Mouse (Mus musculus) v-Abl transformed pro-B cells (cell line): Measurements from ENCODE around the gene Lamc3.

Experiments used
- in situ Hi-C, 2 experiments: fragments of 400-800 bp; cut with MboI; formaldehyde crosslinking; loops; one replicate each; pipeline ENCODE4 v1.15.1; 2025; ENCODE audit not compliant: unreplicated experiment in 2 of 2

Gene Lamc3

DNA sequence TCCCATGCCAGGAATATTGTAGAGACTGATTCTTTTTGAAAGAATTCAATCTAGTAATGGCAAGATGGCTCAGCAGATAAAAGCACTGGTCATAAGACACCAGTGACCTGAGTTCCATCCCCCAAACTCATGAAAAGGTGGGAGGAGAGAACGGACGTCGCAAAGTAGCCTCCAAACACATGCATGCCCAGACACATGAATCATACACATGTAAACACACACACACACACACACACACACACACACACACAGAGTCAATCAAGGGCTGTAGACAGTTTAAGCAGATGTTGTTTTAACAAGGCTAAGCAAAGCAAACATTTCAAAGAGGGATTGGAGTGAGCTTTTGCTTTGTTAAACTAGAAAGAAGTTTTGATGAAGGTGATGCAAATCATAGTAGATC lies 77.1 kb downstream of the Lamc3 start:
- in situ Hi-C loops: no loop called here

- in situ Hi-C loops: loop anchor here (5.0 kb wide), 1 partner anchor 167 kb away; no protein-coding TSS in a partner anchor
Observed at GRCm38 (mm10) chr2:31965110-31965509, 78.0 kb downstream of the Lamc3 start.

GRCm38 (mm10) chr2:31966801-31967200 lies 79.7 kb downstream of the Lamc3 start:
- in situ Hi-C loops: loop anchor here (5.0 kb wide), 1 partner anchor 166 kb away; no protein-coding TSS in a partner anchor

GRCm38 (mm10) chr2:31972589-31972988 lies 85.5 kb downstream of the Lamc3 start:
- in situ Hi-C loops: loop anchor here in 1 of 2 experiments (5.0 kb wide), 1 partner anchor 310 kb away; no protein-coding TSS in a partner anchor

DNA sequence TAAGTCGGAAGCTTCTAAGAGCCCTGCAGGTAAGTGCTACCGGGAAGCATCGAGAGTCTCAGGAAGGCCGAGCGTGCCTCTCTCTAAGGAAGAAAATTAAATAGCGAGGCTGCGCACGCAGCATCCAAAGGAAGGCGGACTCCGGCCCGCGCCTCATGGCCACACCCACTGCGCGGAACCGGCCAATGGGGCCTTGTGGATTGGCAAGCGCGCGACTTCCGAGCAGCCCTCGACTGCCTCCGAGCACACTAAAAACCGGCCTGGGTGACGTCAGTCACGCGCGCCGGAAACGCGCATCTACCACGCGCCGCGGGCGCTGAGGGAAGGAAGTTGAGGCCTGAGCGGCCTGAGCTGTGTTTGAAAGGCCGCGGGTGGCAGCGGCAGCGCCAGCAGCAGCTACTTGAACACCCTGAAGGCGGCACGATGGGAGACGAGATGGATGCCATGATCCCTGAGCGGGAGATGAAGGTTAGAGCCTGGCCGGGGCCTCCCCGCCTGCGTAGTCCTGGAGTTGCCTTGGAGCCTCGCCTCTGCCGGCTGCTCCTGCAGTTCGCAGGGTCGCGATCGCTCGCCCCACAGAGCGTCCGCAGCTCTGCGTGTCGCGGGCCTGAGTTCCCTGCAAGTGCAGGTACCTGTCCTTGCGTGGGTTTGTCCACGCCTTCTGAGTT lies 87.2 kb downstream of the Lamc3 start, which contains the start of gene Nup214:
Nup214 (plus strand) TSS at position 296 of the 668 bp plus-strand sequence.
- in situ Hi-C loops: loop anchor here in 1 of 2 experiments (5.0 kb wide), 1 partner anchor 308 kb away; no protein-coding TSS in a partner anchor

DNA sequence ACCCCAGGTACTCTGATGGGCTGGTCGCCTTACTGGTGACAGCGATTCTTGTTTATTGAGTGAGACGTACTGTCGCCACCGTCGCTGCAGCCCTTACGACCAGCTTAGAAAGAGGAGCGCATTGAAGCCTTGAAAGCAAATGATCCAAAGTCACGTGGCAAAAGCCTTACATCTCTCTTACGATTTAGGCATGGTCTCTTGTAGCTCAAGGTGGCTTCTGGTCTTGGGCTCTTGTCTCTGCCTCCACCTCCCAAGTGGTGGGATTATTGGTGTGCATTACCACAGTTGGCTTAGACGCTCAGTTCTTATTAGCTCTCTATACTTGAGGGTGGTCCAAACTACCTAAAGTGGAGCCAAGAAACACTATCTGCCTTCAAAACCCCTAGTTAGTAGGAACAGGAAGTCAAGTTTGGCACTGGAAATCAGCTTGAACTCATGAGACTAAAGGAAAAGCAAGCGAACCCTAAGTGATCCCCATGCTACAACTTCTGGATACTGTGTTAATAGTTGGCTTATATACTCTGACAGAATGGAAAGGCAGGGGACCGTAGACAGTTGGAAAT lies 87.8 kb downstream of the Lamc3 start:
- in situ Hi-C loops: loop anchor here (5.0 to 25.0 kb wide), 2 partner anchors 307 to 1963 kb away; no protein-coding TSS in a partner anchor

DNA sequence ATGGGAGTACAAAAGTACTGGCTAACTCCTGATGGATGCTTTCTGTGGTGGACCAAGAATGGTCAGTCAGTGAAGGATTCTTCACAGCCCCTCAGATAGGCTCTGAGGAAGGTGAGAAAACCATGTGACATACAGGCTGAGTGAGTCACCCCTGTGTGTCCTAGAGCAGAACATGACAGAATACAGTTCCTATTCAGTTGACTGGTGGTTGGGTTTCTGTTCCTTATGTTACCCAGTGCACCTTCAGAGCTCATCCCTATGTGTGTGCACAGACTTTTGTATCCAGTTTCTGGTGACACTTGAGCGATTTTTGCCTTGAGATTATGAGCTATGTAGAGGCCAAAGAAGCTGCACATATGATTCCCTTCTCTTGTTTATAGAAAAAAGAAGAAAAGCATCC lies 100.7 kb downstream of the Lamc3 start:
- in situ Hi-C loops: loop anchor here in 1 of 2 experiments (25.0 kb wide), 1 partner anchor 1975 kb away; no protein-coding TSS in a partner anchor

DNA sequence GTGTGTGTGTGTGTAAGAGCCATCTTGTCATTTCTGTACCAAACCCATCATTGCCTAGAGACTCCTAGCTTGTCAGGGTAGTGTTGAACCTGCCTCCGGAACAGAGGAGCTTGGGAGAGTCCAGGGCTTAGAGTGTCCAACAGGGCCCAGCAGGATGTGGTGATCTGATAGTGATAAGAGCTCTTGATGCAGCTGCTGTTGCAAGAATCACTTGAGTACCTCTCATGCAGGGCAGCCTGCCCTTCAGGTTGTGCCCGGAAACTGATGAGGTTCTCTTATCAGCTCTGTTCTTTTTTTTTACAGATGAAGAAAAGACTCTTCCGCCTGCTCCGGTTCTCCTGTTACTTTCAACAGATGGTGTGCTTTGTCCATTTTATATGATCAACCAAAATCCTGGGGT lies 103.9 kb downstream of the Lamc3 start:
- in situ Hi-C loops: loop anchor here in 1 of 2 experiments (25.0 kb wide), 1 partner anchor 1979 kb away; no protein-coding TSS in a partner anchor

- in situ Hi-C loops: loop anchor here in 1 of 2 experiments (25.0 kb wide), 1 partner anchor 1983 kb away; no protein-coding TSS in a partner anchor
Observed at GRCm38 (mm10) chr2:31994896-31995295, 107.8 kb downstream of the Lamc3 start.

GRCm38 (mm10) chr2:31996060-31996459 lies 109.0 kb downstream of the Lamc3 start:
- in situ Hi-C loops: loop anchor here in 1 of 2 experiments (25.0 kb wide), 1 partner anchor 1984 kb away; no protein-coding TSS in a partner anchor
